ENCODE assay signal across 32 mouse cellular contexts in genomic region chr6:30408276-30408675, GRCm38 (mm10).
"Had no signal": no experiment of that assay in that cellular context is flagged by ENCODE, and none has a peak within 500 bp of the region (broad histone marks: within the 10 kb centered on the region; RNA-seq: fewer than 3 reads in every experiment).

No protein-coding gene starts in this region.

- ATAC-seq: liver, embryonic 12.5 days; liver, postnatal 0 days; lung, postnatal 0 days; midbrain, embryonic 13.5 days; midbrain, embryonic 15.5 days; midbrain, embryonic 16.5 days had no signal

- H3K27ac ChIP-seq: left cerebral cortex, adult 2 months; limb, embryonic 10.5 days; limb, embryonic 12.5 days; limb, embryonic 13.5 days; limb, embryonic 15.5 days; liver, embryonic 12.5 days; liver, embryonic 13.5 days; liver, embryonic 14.5 days; liver, embryonic 15.5 days; lung, embryonic 15.5 days; macrophage; midbrain, embryonic 10.5 days; midbrain, embryonic 12.5 days; midbrain, embryonic 13.5 days; midbrain, embryonic 15.5 days; neural tube, embryonic 12.5 days had no signal

- H3K4me1 ChIP-seq: limb, embryonic 12.5 days had no signal

- H3K36me3 ChIP-seq: liver, embryonic 13.5 days; liver, embryonic 15.5 days; lung, embryonic 15.5 days; midbrain, embryonic 13.5 days; midbrain, embryonic 15.5 days; neural tube, embryonic 12.5 days had no signal

- DNase-seq: left cerebral cortex, postnatal 4 days; liver; liver, embryonic 13.5 days; liver, postnatal 0 days; lung, adult 18-20 months; lung, adult 2 months; lung, embryonic 14.5 days; lung, postnatal 10 days; lung, postnatal 14 days; lung, postnatal 36 days; lung, postnatal 4 days; midbrain, embryonic 14.5 days had no signal

- H3K9me3 ChIP-seq: limb, embryonic 10.5 days; limb, embryonic 12.5 days; limb, embryonic 13.5 days; limb, embryonic 15.5 days; liver, embryonic 12.5 days; liver, embryonic 13.5 days; liver, embryonic 15.5 days; lung, embryonic 15.5 days; megakaryocyte, embryonic 14.5 days; midbrain, embryonic 10.5 days; midbrain, embryonic 12.5 days; midbrain, embryonic 13.5 days; midbrain, embryonic 15.5 days; neural tube, embryonic 12.5 days had no signal

- H3K27me3 ChIP-seq: limb, embryonic 12.5 days; limb, embryonic 13.5 days; limb, embryonic 15.5 days; liver, embryonic 12.5 days; liver, embryonic 13.5 days; liver, embryonic 15.5 days; lung, embryonic 15.5 days; megakaryocyte, embryonic 14.5 days; midbrain, embryonic 12.5 days; midbrain, embryonic 13.5 days; midbrain, embryonic 15.5 days; neural tube, embryonic 12.5 days had no signal

- H3K9ac ChIP-seq: limb, embryonic 12.5 days; limb, embryonic 13.5 days; limb, embryonic 15.5 days; liver, embryonic 12.5 days; liver, embryonic 13.5 days; liver, embryonic 14.5 days; liver, embryonic 15.5 days; liver, postnatal 0 days; lung, embryonic 14.5 days; lung, embryonic 15.5 days; midbrain, embryonic 12.5 days; midbrain, embryonic 13.5 days; midbrain, embryonic 15.5 days; neural tube, embryonic 12.5 days had no signal

- H3K4me2 ChIP-seq: limb, embryonic 12.5 days; limb, embryonic 13.5 days; limb, embryonic 15.5 days; liver, embryonic 11.5 days; liver, embryonic 12.5 days; liver, embryonic 13.5 days; liver, embryonic 15.5 days; lung, embryonic 14.5 days; lung, embryonic 15.5 days; midbrain, embryonic 12.5 days; midbrain, embryonic 13.5 days; midbrain, embryonic 15.5 days; neural tube, embryonic 12.5 days had no signal

- H3K4me3 ChIP-seq: left cerebral cortex, adult 2 months; limb, embryonic 10.5 days; limb, embryonic 12.5 days; limb, embryonic 13.5 days; limb, embryonic 15.5 days; liver, embryonic 12.5 days; liver, embryonic 13.5 days; liver, embryonic 15.5 days; lung, embryonic 15.5 days; megakaryocyte, embryonic 14.5 days; midbrain, embryonic 10.5 days; midbrain, embryonic 12.5 days; midbrain, embryonic 13.5 days; midbrain, embryonic 15.5 days; myocyte; neural tube, embryonic 12.5 days had no signal
